Mouse (Mus musculus) midbrain, embryonic 11.5 days (tissue): Measurements from ENCODE around the gene Vmp1. TPM values are rescaled to one million over a fixed set of nuclear protein-coding genes. Genes with fewer than 3 reads are reported as not detected.

Experiments
- ATAC-seq: fragments of 200-750 bp; cut with Nextera tagmentation; 2 replicates; pipeline ENCODE4 v1.8.0; 2017; ENCODE audit warnings: moderate TSS enrichment, moderate library complexity; ENCODE audit not compliant: low FRiP score
- DNase-seq: peaks from one replicate; pipeline ENCODE4 v3.0.0; 2015; ENCODE audit warnings: low spot score; ENCODE audit errors: missing footprints
- H3K27ac ChIP-seq: fragments of 300-500 bp; sonication (generic); 2 replicates; pipeline ENCODE4 v1.5.1; 2014; ENCODE audit warnings: low read depth, low read length
- H3K27me3 ChIP-seq: fragments of 300-500 bp; sonication (generic); 2 replicates; pipeline ENCODE4 v1.6.1; 2014; ENCODE audit warnings: mild to moderate bottlenecking, low read length, moderate library complexity, mixed read lengths; ENCODE audit not compliant: control insufficient read depth, insufficient read depth
- H3K36me3 ChIP-seq: fragments of 300-500 bp; sonication (generic); 2 replicates; pipeline ENCODE4 v1.6.1; 2014; ENCODE audit warnings: mild to moderate bottlenecking, low read length, moderate library complexity, mixed read lengths; ENCODE audit not compliant: control insufficient read depth, insufficient read depth
- H3K4me1 ChIP-seq: fragments of 300-500 bp; sonication (generic); 2 replicates; pipeline ENCODE4 v1.6.1; 2014; ENCODE audit warnings: low read length; ENCODE audit not compliant: control insufficient read depth, insufficient read depth
- H3K4me2 ChIP-seq: fragments of 300-500 bp; sonication (generic); 2 replicates; pipeline ENCODE4 v1.6.1; 2014; ENCODE audit warnings: mild to moderate bottlenecking, moderate library complexity
- H3K4me3 ChIP-seq: fragments of 300-500 bp; sonication (generic); 2 replicates; pipeline ENCODE4 v1.5.1; 2014; ENCODE audit warnings: low read depth, low read length
- H3K9ac ChIP-seq: fragments of 300-500 bp; sonication (generic); 2 replicates; pipeline ENCODE4 v1.6.1; 2014; ENCODE audit warnings: low read length
- H3K9me3 ChIP-seq: fragments of 300-500 bp; sonication (generic); 2 replicates; pipeline ENCODE4 v1.6.1; 2016; ENCODE audit warnings: low read length; ENCODE audit not compliant: control insufficient read depth
- WGBS: fragments of 180-500 bp; shearing (Covaris S2); extraction: QIAGEN DNeasy Blood & Tissue Kit; methylation state at CpG from one replicate; pipeline ENCODE4 v1.1.7; 2014; 5-methylcytosine and 5-hydroxymethylcytosine counted together
- polyA plus RNA-seq: library from polyadenylated mRNA; unstranded; fragments of >200 nt; fragmentation: Nextera tagmentation; extraction: Ambion mirVana; gene quantifications from 2 replicates; pipeline ENCODE4 v1.2.1, GENCODE M21; 2014

The Vmp1 gene
- polyA plus RNA-seq, 1 experiment from 2014 or later: 93.7 TPM

GRCm38 (mm10) chr11:86614607-86615006 is 69.0 kb downstream of the Vmp1 start:
- DNase-seq: no peak
- H3K4me3 ChIP-seq: no peak overlapping the region
- H3K9ac ChIP-seq: no peak overlapping the region
- no peak overlapping the region for H3K4me2 ChIP-seq
- H3K9me3 ChIP-seq: no peaks in the 10 kb centered on the region
- no peaks in the 10 kb centered on the region for H3K36me3 ChIP-seq
- no peak overlapping the region for H3K27ac ChIP-seq
- 88% methylated on average over 5 of the region's 5 CpGs for WGBS
- no peaks in the 10 kb centered on the region for H3K27me3 ChIP-seq
- no peaks in the 10 kb centered on the region for H3K4me1 ChIP-seq
- no peak for ATAC-seq

- no peak overlapping the region for H3K9ac ChIP-seq
- no peaks in the 10 kb centered on the region for H3K4me1 ChIP-seq
- no peak overlapping the region for H3K27ac ChIP-seq
- ATAC-seq (no peak), DNase-seq (no peak)
- no peak overlapping the region for H3K4me3 ChIP-seq
- no peaks in the 10 kb centered on the region for H3K36me3 ChIP-seq
- no peaks in the 10 kb centered on the region for H3K27me3 ChIP-seq
- H3K4me2 ChIP-seq: no peak overlapping the region
- H3K9me3 ChIP-seq: no peaks in the 10 kb centered on the region
- 88% methylated on average over 2 of the region's 2 CpGs for WGBS
These were observed 69.5 kb downstream of the Vmp1 start for GRCm38 (mm10) chr11:86614056-86614530.

DNA sequence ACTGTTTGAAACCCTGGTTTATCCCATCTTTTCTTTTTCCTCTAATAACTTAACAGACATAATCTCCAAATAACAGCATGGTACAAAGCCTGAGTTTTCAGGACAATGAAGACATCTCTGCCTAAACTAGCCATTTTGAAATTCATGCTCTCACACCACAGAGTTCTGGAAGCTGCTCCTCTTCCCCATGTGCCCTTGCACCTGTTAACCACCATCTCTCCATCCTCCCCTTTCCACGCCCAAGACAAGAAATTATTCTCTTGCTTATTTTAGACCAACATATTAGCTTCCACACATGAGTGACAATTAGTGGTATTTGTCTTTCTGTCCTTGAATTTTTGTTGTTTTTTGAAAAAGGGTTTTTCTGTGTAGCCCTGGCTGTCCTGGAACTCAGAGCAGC is 71.6 kb downstream of the Vmp1 start:
- Histone ChIP-seq H3K4me2 (no peak overlapping the region), H3K9ac (no peak overlapping the region), H3K36me3 (no peaks in the 10 kb centered on the region), H3K27ac (no peak overlapping the region), H3K9me3 (no peaks in the 10 kb centered on the region), H3K4me1 (no peaks in the 10 kb centered on the region), H3K4me3 (no peak overlapping the region), H3K27me3 (no peaks in the 10 kb centered on the region)
- WGBS: 88% methylated on average over 1 of the region's 1 CpGs
- ATAC-seq: no peak
- no peak for DNase-seq

DNA sequence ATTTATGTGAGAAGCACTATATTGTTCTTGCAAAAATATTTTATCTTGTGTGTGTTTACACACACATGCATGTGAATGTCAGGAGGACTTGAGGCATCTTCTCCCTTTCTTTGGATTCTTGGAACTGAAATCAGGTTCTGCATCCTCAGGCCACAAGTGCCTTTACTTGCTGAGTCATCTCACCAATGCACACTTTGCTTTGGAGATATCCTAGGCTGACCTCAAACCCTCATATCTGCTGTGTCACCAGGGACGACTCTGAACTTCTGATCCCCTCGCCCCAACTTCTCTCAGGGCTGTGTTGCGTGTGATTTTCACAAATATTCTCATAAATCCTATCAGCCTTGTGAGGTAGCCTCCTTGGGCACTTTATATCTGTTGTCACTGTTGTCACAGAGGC is 73.4 kb downstream of the Vmp1 start:
- WGBS: 94% methylated on average over 3 of the region's 3 CpGs
- Histone ChIP-seq H3K27ac (no peak overlapping the region), H3K4me3 (no peak overlapping the region), H3K9me3 (no peaks in the 10 kb centered on the region), H3K4me2 (no peak overlapping the region), H3K27me3 (no peaks in the 10 kb centered on the region), H3K4me1 (no peaks in the 10 kb centered on the region), H3K36me3 (0 out of 2 replicates have a peak, but pooled peaks cover 2% of the 10 kb centered on the region), H3K9ac (no peak overlapping the region)
- DNase-seq: no peak
- ATAC-seq: no peak

GRCm38 (mm10) chr11:86607808-86608350 is 75.8 kb downstream of the Vmp1 start:
- no peak overlapping the region for H3K9ac ChIP-seq
- DNase-seq: no peak
- H3K4me2 ChIP-seq: no peak overlapping the region
- no peak overlapping the region for H3K27ac ChIP-seq
- H3K27me3 ChIP-seq: no peaks in the 10 kb centered on the region
- H3K4me3 ChIP-seq: no peak overlapping the region
- no peaks in the 10 kb centered on the region for H3K9me3 ChIP-seq
- 0 out of 2 replicates have a peak, but pooled peaks cover 2% of the 10 kb centered on the region for H3K36me3 ChIP-seq
- no peak for ATAC-seq
- 92% methylated on average over 2 of the region's 2 CpGs for WGBS
- H3K4me1 ChIP-seq: no peaks in the 10 kb centered on the region

GRCm38 (mm10) chr11:86606621-86607339 is 76.9 kb downstream of the Vmp1 start:
- Histone ChIP-seq H3K27me3 (no peaks in the 10 kb centered on the region), H3K9me3 (no peaks in the 10 kb centered on the region), H3K9ac (no peak overlapping the region), H3K36me3 (0 out of 2 replicates have a peak, but pooled peaks cover 2% of the 10 kb centered on the region), H3K4me2 (no peak overlapping the region), H3K4me1 (no peaks in the 10 kb centered on the region), H3K4me3 (no peak overlapping the region), H3K27ac (no peak overlapping the region)
- ATAC-seq (no peak), DNase-seq (no peak)
- WGBS: 93% methylated on average over 2 of the region's 2 CpGs

DNA sequence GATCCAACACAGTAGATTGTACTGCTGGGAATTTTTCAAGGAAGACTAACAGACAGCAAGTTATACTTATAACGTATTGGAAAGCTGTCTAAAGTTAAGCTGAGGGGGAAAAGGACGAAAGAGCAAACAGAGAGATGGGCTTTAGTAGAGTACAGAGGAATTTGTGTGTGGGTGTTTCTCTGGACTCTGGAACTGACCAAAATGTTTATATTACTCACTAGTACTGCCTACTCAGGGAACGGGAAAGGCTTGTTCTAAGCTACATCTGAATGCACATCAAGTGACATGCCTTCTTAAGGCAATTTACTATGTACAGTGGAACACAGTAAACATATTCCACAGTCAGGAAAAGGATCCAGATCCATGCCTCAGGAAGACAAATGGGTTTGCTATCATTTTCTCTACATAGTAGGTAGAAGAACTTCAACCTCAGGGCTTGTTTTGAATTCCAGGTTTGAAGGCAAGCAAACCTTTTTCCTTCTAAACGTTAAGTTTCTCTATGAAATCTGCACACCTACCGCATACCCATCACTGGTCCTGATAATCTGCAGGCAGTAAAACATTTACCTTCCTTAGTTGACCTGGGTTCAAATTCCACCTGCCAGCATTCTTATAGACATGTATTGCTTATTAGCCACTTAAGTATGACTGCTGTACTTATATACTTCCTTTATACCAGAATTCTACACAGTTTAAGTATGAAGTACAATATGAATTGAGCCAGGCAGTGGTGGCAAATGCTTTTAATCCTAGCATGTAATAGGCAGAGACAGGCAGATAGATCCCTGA is 78.7 kb downstream of the Vmp1 start:
- Histone ChIP-seq H3K27me3 (no peaks in the 10 kb centered on the region), H3K36me3 (0 out of 2 replicates have a peak, but pooled peaks cover 2% of the 10 kb centered on the region), H3K9me3 (no peaks in the 10 kb centered on the region), H3K4me3 (no peak overlapping the region), H3K4me2 (no peak overlapping the region), H3K9ac (no peak overlapping the region), H3K4me1 (no peaks in the 10 kb centered on the region), H3K27ac (no peak overlapping the region)
- DNase-seq: no peak
- 92% methylated on average over 5 of the region's 5 CpGs for WGBS
- no peak for ATAC-seq

DNA sequence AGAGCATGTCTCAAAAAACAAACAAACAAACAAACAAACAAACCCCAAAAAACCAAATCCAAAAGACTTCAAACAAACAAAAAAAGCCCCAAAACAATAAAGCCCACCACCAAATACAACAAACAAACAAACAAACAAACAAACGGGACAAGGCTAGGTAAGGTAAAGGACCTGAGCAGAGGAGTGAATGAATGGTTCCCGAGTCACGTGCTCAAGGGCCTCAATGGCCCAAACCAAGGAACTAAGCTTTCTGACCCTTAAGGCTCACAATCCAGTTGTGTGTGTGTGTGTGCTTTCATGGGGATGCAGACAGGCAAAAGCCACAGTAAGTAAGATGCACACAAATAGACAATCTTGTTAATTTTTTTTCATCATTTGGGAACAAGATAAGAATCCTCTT is 79.3 kb downstream of the Vmp1 start:
- DNase-seq: no peak
- ATAC-seq: no peak
- H3K27ac ChIP-seq: no peak overlapping the region
- H3K4me3 ChIP-seq: no peak overlapping the region
- no peak overlapping the region for H3K9ac ChIP-seq
- H3K4me1 ChIP-seq: no peaks in the 10 kb centered on the region
- H3K36me3 ChIP-seq: 0 out of 2 replicates have a peak, but pooled peaks cover 2% of the 10 kb centered on the region
- no peaks in the 10 kb centered on the region for H3K9me3 ChIP-seq
- H3K27me3 ChIP-seq: no peaks in the 10 kb centered on the region
- no peak overlapping the region for H3K4me2 ChIP-seq
- WGBS: 92% methylated on average over 3 of the region's 3 CpGs

GRCm38 (mm10) chr11:86603719-86604118 is 79.9 kb downstream of the Vmp1 start:
- Histone ChIP-seq H3K4me2 (no peak overlapping the region), H3K9me3 (no peaks in the 10 kb centered on the region), H3K27me3 (no peaks in the 10 kb centered on the region), H3K9ac (no peak overlapping the region), H3K36me3 (0 out of 2 replicates have a peak, but pooled peaks cover 2% of the 10 kb centered on the region), H3K4me3 (no peak overlapping the region), H3K27ac (no peak overlapping the region), H3K4me1 (no peaks in the 10 kb centered on the region)
- no peak for ATAC-seq
- DNase-seq: no peak
- WGBS: 96% methylated on average over 1 of the region's 1 CpGs
